Mouse (Mus musculus) forebrain, embryonic 14.5 days (tissue): ENCODE data around the gene Zfp410. TPM values are rescaled to one million over a fixed set of nuclear protein-coding genes. Genes with fewer than 3 reads are reported as not detected.

Source experiments
- ATAC-seq: fragments of 200-750 bp; cut with Nextera tagmentation; 2 replicates; pipeline ENCODE4 v1.8.0; 2017; ENCODE audit warnings: mild to moderate bottlenecking, moderate library complexity
- DNase-seq: peaks from one replicate; pipeline ENCODE4 v3.0.0-alpha.2; 2015; ENCODE audit warnings: low spot score
- H3K27ac ChIP-seq: fragments of 300-500 bp; sonication (generic); 2 replicates; pipeline ENCODE4 v1.5.1; 2014; ENCODE audit warnings: low read depth, mild to moderate bottlenecking, control low read depth, low read length, moderate library complexity
- H3K27me3 ChIP-seq: fragments of 300-500 bp; sonication (generic); replicated peaks from 2 replicates; pipeline ENCODE4 v1.6.1; 2014; ENCODE audit warnings: low read length, control low read depth, mixed read lengths; ENCODE audit not compliant: control insufficient read depth, insufficient read depth
- H3K36me3 ChIP-seq: fragments of 300-500 bp; sonication (generic); 2 replicates; pipeline ENCODE4 v1.6.1; 2014; ENCODE audit warnings: low read length, control low read depth; ENCODE audit not compliant: control insufficient read depth, insufficient read depth
- H3K4me1 ChIP-seq: fragments of 300-500 bp; sonication (generic); 2 replicates; pipeline ENCODE4 v1.6.1; 2014; ENCODE audit warnings: antibody characterized with exemption, low read length, control low read depth; ENCODE audit not compliant: control insufficient read depth, insufficient read depth
- H3K4me2 ChIP-seq: fragments of 300-500 bp; sonication (generic); 2 replicates; pipeline ENCODE4 v1.6.1; 2014; ENCODE audit warnings: mild to moderate bottlenecking, control low read depth, low read length
- H3K4me3 ChIP-seq: fragments of 300-500 bp; sonication (generic); 2 replicates; pipeline ENCODE4 v1.5.1; 2014; ENCODE audit warnings: low read depth, low read length, control low read depth
- H3K9ac ChIP-seq: fragments of 300-500 bp; sonication (generic); 2 replicates; pipeline ENCODE4 v1.6.1; 2014; ENCODE audit warnings: mild to moderate bottlenecking, low read length, control low read depth, moderate library complexity
- H3K9me3 ChIP-seq: fragments of 300-500 bp; sonication (generic); replicated peaks from 2 replicates; pipeline ENCODE4 v1.6.1; 2016; ENCODE audit warnings: low read length, control low read depth, mixed read lengths; ENCODE audit not compliant: control insufficient read depth
- WGBS: fragments of 180-500 bp; shearing (Covaris S2); extraction: QIAGEN DNeasy Blood & Tissue Kit; methylation state at CpG from one replicate; pipeline ENCODE4 v1.1.7; 2014; 5-methylcytosine and 5-hydroxymethylcytosine counted together
- polyA plus RNA-seq: library from polyadenylated mRNA; unstranded; fragments of >200 nt; fragmentation: Nextera tagmentation; extraction: Ambion mirVana; gene quantifications from 2 replicates; pipeline ENCODE4 v1.2.1, GENCODE M21; 2014

The Zfp410 gene
- polyA plus RNA-seq, 1 experiment from 2014 or later = 89.6 TPM

- Histone ChIP-seq H3K9me3 (no peaks in the 10 kb centered on the region), H3K36me3 (no peaks in the 10 kb centered on the region), H3K27ac (no peak overlapping the region), H3K4me2 (no peak overlapping the region), H3K4me1 (no peaks in the 10 kb centered on the region), H3K9ac (no peak overlapping the region), H3K4me3 (no peak overlapping the region), H3K27me3 (no peaks in the 10 kb centered on the region)
- DNase-seq (no peak), ATAC-seq (no peak)
- WGBS = over 99% methylated on average over 4 of the region's 4 CpGs
These were observed 76.0 kb downstream of the Zfp410 start for GRCm38 (mm10) chr12:84392681-84393080.

Other genes with a start within 250 kb of the Zfp410 start
- not detected in 2 replicates for gene Acot5, start 247.5 kb upstream of the Zfp410 start, polyA plus RNA-seq
- gene Acot6, start 216.2 kb upstream of the Zfp410 start, polyA plus RNA-seq = 1.5 and 1.8 TPM in 2 replicates
- 6.6 and 8.9 TPM in 2 replicates for gene Dnal1, start 202.5 kb upstream of the Zfp410 start, polyA plus RNA-seq
- 4.1 and 6.0 TPM in 2 replicates for gene Pnma1, start 168.4 kb upstream of the Zfp410 start, polyA plus RNA-seq
- gene Elmsan1, start 98.0 kb upstream of the Zfp410 start, polyA plus RNA-seq = 3.2 and 3.4 TPM in 2 replicates
- gene Ptgr2, start 31.6 kb upstream of the Zfp410 start, polyA plus RNA-seq = 13.0 and 14.2 TPM in 2 replicates
- 48.6 and 57.6 TPM in 2 replicates for gene Coq6, start 44.8 kb downstream of the Zfp410 start, polyA plus RNA-seq
- gene Fam161b, start 45.0 kb downstream of the Zfp410 start, polyA plus RNA-seq = 8.5 and 12.8 TPM in 2 replicates
- gene Entpd5, start 92.2 kb downstream of the Zfp410 start, polyA plus RNA-seq = 8.0 and 8.5 TPM in 2 replicates
- 0.94 and 3.3 TPM in 2 replicates for gene Bbof1, start 92.2 kb downstream of the Zfp410 start, polyA plus RNA-seq
- gene Rnf113a2, start 100.3 kb downstream of the Zfp410 start, polyA plus RNA-seq = 27.6 and 30.4 TPM in 2 replicates
- gene Aldh6a1, start 134.2 kb downstream of the Zfp410 start, polyA plus RNA-seq = 35.2 and 37.7 TPM in 2 replicates
- gene Lin52, start 134.6 kb downstream of the Zfp410 start, polyA plus RNA-seq = 41.2 and 46.1 TPM in 2 replicates